Mouse (Mus musculus): ENCODE measurements around the gene A4gnt.

- TF ChIP-seq CTCF (IDR thresholded peaks at IDR 0.05; ENCODE audit: extremely low read depth, insufficient read depth, insufficient read length, insufficient replicate concordance) (no peak), POLR2A (IDR thresholded peaks at IDR 0.05; ENCODE audit: low read depth, low read length) (no peak)
Observed at GRCm38 (mm10) chr9:99646102-99646501, 33.8 kb downstream of the A4gnt start.

Data from spleen, adult 2 months (tissue).